Mouse (Mus musculus): ENCODE data around the gene Fbxl16. TPM values are rescaled to one million over a fixed set of nuclear protein-coding genes. Genes with fewer than 3 reads are reported as not detected.
"Not testable (repeated sequence)": the region's sequence is repeated elsewhere in the genome, so short reads cannot be mapped to it uniquely, and the experiment has no call there.

Gene Fbxl16
- polyA plus RNA-seq, 1 experiment, result 187 TPM

DNA sequence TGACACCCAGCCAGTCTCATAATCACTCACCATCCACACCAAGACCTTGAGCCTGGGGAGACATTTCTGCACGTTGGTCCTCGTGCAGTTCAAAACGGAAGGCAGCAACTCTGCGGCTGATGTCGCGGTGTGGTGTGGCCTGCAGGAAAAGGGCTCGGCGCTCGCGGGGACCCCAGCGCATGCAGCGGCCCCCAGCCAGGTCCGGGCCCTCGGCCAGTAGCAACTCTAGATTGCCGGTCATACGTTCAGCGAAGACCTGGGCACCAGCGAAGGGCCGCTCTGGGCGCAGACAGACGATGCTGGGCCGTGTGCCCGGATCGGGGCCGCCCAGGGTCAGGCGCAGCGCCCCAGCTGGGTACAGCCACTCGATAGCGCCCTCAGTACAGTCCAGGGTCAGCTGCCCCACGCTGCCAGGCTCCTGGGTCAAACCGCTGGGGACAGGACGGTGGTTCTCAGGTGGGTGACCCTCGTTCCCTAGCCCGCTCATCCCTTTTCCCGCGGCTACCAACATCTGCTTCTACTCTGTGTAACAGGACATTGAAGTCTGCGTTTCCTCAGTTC, 12.6 kb upstream of the Fbxl16 start:
- no peak for TF ChIP-seq CTCF (IDR thresholded peaks at IDR 0.05; ENCODE audit: borderline replicate concordance, insufficient read depth, low read depth, low read length)
- TF ChIP-seq POLR2A (IDR thresholded peaks at IDR 0.05; ENCODE audit: borderline replicate concordance, insufficient read depth, low read length), result no peak
- H3K27me3 ChIP-seq (ENCODE audit: control insufficient read depth, insufficient read depth, low read length), result no peaks in the 10 kb centered on the region
- 5% methylated on average over 37 of the region's 37 CpGs for WGBS
- peaks cover 8% of the 10 kb centered on the region for H3K4me1 ChIP-seq (ENCODE audit: control insufficient read depth, insufficient read depth, low read length)
- peak overlapping the region; percentile 9; the same call in 1 of the 2 replicates for H3K27ac ChIP-seq (ENCODE audit: insufficient read depth, low read length)
- no peak for DNase-seq
- H3K4me3 ChIP-seq (replicated peaks; ENCODE audit: insufficient read depth, low read depth, low read length), result peak overlapping the region; percentile 42

DNA sequence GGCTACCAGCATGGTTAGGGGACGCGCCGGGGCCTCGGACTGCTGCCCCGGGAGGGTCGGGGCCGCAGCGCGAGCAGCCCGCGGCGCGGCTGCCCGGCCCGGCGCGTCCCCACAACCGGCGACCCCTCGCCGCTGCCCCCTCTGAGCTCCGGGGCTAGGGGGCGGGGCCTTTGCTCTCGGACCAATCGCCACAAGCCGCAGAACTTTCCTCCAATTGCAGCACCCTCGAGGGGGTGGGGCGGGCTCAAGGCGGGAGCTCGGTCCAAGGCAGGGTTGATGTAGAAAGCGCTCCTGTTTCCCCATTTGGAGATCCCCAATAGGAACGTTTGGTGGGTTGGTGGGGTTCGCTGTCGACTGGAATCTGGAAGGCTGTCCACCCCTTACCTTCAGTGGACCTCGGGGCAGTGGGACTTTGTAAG, 11.9 kb upstream of the Fbxl16 start, which contains the start of gene Metrn:
Gene Metrn, minus strand, starts transcription at position 186 of the 419 bp plus-strand sequence.
- Histone ChIP-seq H3K27ac (ENCODE audit: insufficient read depth, low read length) (peak within 1 kb of the TSS; percentile 9; the same call in 1 of the 2 replicates), H3K4me1 (ENCODE audit: control insufficient read depth, insufficient read depth, low read length) (peaks cover 8% of the 10 kb centered on the region), H3K27me3 (ENCODE audit: control insufficient read depth, insufficient read depth, low read length) (no peaks in the 10 kb centered on the region), H3K4me3 (replicated peaks; ENCODE audit: insufficient read depth, low read depth, low read length) (peak within 1 kb of the TSS; percentile 42)
- WGBS, result under 1% methylated on average over 35 of the region's 35 CpGs
- TF ChIP-seq CTCF (IDR thresholded peaks at IDR 0.05; ENCODE audit: borderline replicate concordance, insufficient read depth, low read depth, low read length) (no peak), POLR2A (IDR thresholded peaks at IDR 0.05; ENCODE audit: borderline replicate concordance, insufficient read depth, low read length) (no peak)
- peak in 1 of 2 experiments; percentile 70 for DNase-seq

DNA sequence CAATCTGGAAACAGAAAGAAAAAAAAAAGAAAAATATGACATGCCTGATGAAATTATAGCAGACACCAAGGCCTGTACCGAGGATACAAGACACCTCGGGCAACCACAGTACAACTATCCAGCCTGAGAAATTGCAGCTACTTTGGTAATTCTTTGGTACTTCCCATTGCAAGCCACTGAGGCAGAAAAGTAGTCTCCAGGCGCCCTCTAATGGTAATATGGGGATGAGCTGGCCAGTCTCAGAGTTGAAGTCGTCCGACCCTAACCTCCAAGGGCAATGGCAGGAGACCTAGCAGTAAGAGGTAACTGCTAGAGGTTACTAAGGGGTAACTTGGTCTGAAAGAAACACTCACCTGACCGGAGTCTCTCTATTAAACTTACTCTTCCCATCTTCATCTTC, 7.9 kb upstream of the Fbxl16 start:
- no peaks in the 10 kb centered on the region for H3K27me3 ChIP-seq (ENCODE audit: control insufficient read depth, insufficient read depth, low read length)
- H3K27ac ChIP-seq (ENCODE audit: insufficient read depth, low read length), result no peak overlapping the region
- peak; percentile 82 for TF ChIP-seq CTCF (IDR thresholded peaks at IDR 0.05; ENCODE audit: borderline replicate concordance, insufficient read depth, low read depth, low read length)
- no peak for TF ChIP-seq POLR2A (IDR thresholded peaks at IDR 0.05; ENCODE audit: borderline replicate concordance, insufficient read depth, low read length)
- no peaks in the 10 kb centered on the region for H3K4me1 ChIP-seq (ENCODE audit: control insufficient read depth, insufficient read depth, low read length)
- WGBS, result 5% methylated on average over 6 of the region's 6 CpGs
- H3K4me3 ChIP-seq (replicated peaks; ENCODE audit: insufficient read depth, low read depth, low read length), result no peak overlapping the region
- peak; percentile 72 to 77 for DNase-seq

DNA sequence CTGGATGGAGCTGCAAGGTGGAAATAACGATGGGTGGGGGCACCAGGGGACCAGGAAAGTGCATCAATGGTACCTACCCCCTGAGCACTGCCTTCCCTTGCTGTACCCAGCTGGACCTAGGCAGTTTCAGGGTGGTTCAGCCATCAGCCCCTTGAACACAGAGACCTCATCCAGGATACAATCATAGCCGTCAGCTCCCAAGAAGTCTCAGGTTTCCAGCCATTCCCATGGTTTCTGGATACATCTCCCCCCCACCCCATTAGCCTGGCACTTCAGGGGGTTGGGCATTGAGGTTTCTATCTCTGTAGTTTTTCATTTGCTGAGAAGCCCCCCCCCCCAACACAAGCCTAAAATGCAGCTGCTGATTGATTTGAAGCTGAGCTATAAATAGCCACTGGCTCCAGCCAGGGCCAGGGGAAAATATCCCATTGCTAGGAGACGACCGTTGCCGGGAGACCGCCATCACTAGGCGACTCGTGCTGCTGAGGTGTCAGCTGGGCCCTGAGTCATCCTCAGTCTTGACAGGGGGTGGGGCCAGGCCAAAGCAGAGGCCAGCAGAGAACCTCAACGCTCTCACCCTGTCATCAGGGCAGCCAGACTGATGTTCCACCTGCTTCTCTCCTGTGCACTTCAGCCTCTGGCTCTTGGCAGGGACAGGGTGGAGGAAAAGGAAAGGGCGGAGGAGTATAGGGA, 5.9 kb upstream of the Fbxl16 start:
- WGBS, result 11% methylated on average over 10 of the region's 10 CpGs

DNA sequence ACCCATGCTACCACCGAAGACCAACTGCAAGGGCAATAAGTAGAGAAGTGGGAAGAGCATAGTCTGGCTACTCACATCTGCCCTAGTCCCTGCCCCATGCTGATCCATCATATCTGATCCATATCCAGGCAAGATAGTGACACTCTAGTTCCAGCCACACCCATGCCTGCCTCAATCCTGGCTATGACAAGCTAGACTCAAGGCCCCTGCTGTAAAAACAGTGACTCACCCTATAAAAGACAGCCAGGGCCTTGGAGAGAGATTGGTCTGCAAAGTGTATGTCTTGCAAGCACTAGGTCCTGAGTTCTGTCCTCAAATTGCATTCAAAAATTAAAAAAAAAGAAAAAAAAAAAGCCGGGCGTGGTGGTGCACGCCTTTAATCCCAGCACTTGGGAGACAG, 2.4 kb upstream of the Fbxl16 start:
- DNase-seq, result no peak
- TF ChIP-seq CTCF (IDR thresholded peaks at IDR 0.05; ENCODE audit: borderline replicate concordance, insufficient read depth, low read depth, low read length), result no peak
- no peak overlapping the region for H3K4me3 ChIP-seq (replicated peaks; ENCODE audit: insufficient read depth, low read depth, low read length)
- no peaks in the 10 kb centered on the region for H3K27me3 ChIP-seq (ENCODE audit: control insufficient read depth, insufficient read depth, low read length)
- H3K27ac ChIP-seq (ENCODE audit: insufficient read depth, low read length), result no peak overlapping the region
- WGBS, result 92% methylated on average over 4 of the region's 4 CpGs
- H3K4me1 ChIP-seq (ENCODE audit: control insufficient read depth, insufficient read depth, low read length), result peaks cover 9% of the 10 kb centered on the region

More for the DNA sequence above, 5.9 kb upstream of the Fbxl16 start:
- no peak overlapping the region for H3K4me3 ChIP-seq (replicated peaks; ENCODE audit: insufficient read depth, low read depth, low read length)
- H3K4me1 ChIP-seq (ENCODE audit: control insufficient read depth, insufficient read depth, low read length), result no peaks in the 10 kb centered on the region; the same call in 1 of the 2 replicates
- DNase-seq, result peak in 1 of 2 experiments; percentile 51
- H3K27me3 ChIP-seq (ENCODE audit: control insufficient read depth, insufficient read depth, low read length), result no peaks in the 10 kb centered on the region
- no peak for TF ChIP-seq POLR2A (IDR thresholded peaks at IDR 0.05; ENCODE audit: borderline replicate concordance, insufficient read depth, low read length)
- TF ChIP-seq CTCF (IDR thresholded peaks at IDR 0.05; ENCODE audit: borderline replicate concordance, insufficient read depth, low read depth, low read length), result no peak
- no peak overlapping the region for H3K27ac ChIP-seq (ENCODE audit: insufficient read depth, low read length)

DNA sequence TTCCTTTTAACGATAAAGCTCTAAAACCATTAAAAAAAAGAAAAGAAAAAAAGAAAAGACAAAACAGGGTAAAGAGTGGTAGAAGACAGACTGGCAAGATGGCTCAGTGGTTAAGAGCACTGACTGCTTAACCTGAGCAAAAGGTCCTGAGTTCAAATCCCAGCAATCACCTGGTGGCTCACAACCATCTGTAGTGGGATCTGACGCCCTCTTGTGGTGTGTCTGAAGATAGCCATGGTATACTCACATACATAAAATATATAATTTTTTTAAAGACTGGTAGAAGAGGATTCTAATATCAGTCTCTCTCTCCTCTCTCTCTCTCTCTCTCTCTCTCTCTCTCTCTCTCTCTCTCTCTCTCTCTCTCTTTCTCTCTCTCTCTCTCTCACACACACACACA, 1.4 kb upstream of the Fbxl16 start:
- 46% methylated on average over 2 of the region's 2 CpGs for WGBS
- H3K4me3 ChIP-seq (replicated peaks; ENCODE audit: insufficient read depth, low read depth, low read length); H3K27me3 ChIP-seq (ENCODE audit: control insufficient read depth, insufficient read depth, low read length); H3K27ac ChIP-seq (ENCODE audit: insufficient read depth, low read length): not testable (repeated sequence)
- peak in 1 of 2 experiments; percentile 27 for DNase-seq
- H3K4me1 ChIP-seq (ENCODE audit: control insufficient read depth, insufficient read depth, low read length), result peaks cover 16% of the 10 kb centered on the region

DNA sequence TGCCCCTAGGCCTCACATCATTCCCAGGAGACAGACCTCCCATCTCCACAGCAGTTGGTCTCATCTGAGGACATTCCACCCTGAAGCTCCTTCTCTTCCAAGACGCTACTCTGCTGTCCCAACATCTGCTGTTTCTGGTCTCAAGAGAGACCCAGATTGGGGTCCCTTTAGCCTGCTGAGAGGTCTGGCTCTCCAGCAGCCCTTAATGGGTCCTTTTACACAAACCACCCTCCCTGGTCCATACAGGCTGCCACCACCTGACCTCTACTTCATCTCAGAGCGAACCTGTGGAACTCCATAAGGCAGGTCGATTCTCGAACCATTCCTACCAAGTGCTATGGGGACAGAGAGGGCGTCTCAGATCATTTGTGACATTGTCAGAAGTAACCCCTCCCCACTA, 857 bp upstream of the Fbxl16 start:
- Histone ChIP-seq H3K27ac (ENCODE audit: insufficient read depth, low read length) (peak overlapping the region; percentile 72), H3K4me3 (replicated peaks; ENCODE audit: insufficient read depth, low read depth, low read length) (peak overlapping the region; percentile 68), H3K4me1 (ENCODE audit: control insufficient read depth, insufficient read depth, low read length) (peaks cover 20% of the 10 kb centered on the region), H3K27me3 (ENCODE audit: control insufficient read depth, insufficient read depth, low read length) (no peaks in the 10 kb centered on the region)
- peak in 1 of 2 experiments; percentile 40 for DNase-seq
- TF ChIP-seq CTCF (IDR thresholded peaks at IDR 0.05; ENCODE audit: borderline replicate concordance, insufficient read depth, low read depth, low read length) (no peak), POLR2A (IDR thresholded peaks at IDR 0.05; ENCODE audit: borderline replicate concordance, insufficient read depth, low read length) (no peak)
- WGBS, result 15% methylated on average over 5 of the region's 5 CpGs
